9 mouse cellular contexts compared by ENCODE assay signal in the genomic region with DNA sequence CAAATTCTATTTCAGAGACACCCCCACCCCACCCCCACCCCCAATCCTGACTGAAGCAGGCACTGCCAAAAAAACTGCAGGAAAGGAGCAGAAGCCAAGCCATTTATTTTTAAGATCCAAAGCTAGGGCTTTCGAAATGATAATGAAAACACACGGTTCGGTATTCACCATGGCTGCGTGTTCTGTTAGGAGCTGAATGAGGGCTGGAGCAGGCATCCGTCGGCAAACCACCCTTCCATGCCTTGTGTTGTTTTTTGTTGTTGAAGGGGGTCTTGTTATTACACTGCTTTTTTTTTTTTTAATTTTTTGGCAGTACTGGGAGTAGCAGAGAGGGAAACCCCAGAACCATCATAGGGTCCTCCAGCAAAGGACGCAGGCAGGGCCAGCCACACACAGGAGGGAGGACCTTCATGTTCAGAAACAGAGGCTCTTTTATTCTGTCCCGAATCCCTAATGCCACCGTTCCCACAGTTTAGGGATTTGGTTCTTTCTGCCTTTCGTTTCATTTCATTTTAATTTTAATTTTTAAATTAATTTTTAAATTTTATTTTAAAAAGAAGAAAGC. TPM values are rescaled to one million over a fixed set of nuclear protein-coding genes. Genes with fewer than 3 reads are reported as not detected.
DNase-seq lines count a peak whose midpoint lies in the region; ATAC-seq and TF ChIP-seq lines count a peak whose summit lies in the region.
"Had no signal": no experiment of that assay in that cellular context is flagged by ENCODE, and none has a peak within 500 bp of the region (broad histone marks: within the 10 kb centered on the region; RNA-seq: fewer than 3 reads in every experiment).

No protein-coding gene starts in this region.

- H3K4me1 ChIP-seq in forebrain, embryonic 12.5 days, result peaks cover 15% of the 10 kb centered on the region; the same call in 1 of the 2 replicates
- no peaks in the 10 kb centered on the region for H3K4me1 ChIP-seq in forebrain, embryonic 11.5 days (replicated peaks; ENCODE audit: control insufficient read depth, insufficient read depth, low read length)
- peaks cover 67% of the 10 kb centered on the region for H3K4me1 ChIP-seq in lung, adult 2 months (ENCODE audit: control insufficient read depth, insufficient read depth, low read length)
- H3K4me1 ChIP-seq in neural tube, embryonic 14.5 days (ENCODE audit: control insufficient read depth, insufficient read depth, low read length), result peaks cover 60% of the 10 kb centered on the region

- H3K27me3 ChIP-seq in forebrain, embryonic 12.5 days, result peaks cover 47% of the 10 kb centered on the region
- H3K27me3 ChIP-seq in forebrain, embryonic 11.5 days (ENCODE audit: control insufficient read depth, insufficient read depth, low read length), result peaks cover 25% of the 10 kb centered on the region
- H3K27me3 ChIP-seq in neural tube, embryonic 14.5 days (ENCODE audit: control insufficient read depth, insufficient read depth, low read length), result no peaks in the 10 kb centered on the region

- ATAC-seq in forebrain, embryonic 12.5 days (ENCODE audit: low FRiP score), result no peak
- ATAC-seq in forebrain, embryonic 11.5 days (replicated peaks; ENCODE audit: low FRiP score), result no peak
- ATAC-seq in neural tube, embryonic 14.5 days (ENCODE audit: low read depth), result no peak
- no peak for ATAC-seq in erythroblast, adult 5-6 weeks (replicated peaks; ENCODE audit: low FRiP score, poor library complexity, severe bottlenecking)

- peak overlapping the region; percentile 61; the same call in 1 of the 2 replicates for H3K27ac ChIP-seq in forebrain, embryonic 12.5 days
- no peak overlapping the region for H3K27ac ChIP-seq in forebrain, embryonic 11.5 days (ENCODE audit: low read depth, low read length)
- H3K27ac ChIP-seq in neural tube, embryonic 14.5 days (ENCODE audit: low read depth, low read length), result peak overlapping the region; percentile 90

- peaks cover 20% of the 10 kb centered on the region for H3K36me3 ChIP-seq in forebrain, embryonic 12.5 days (replicated peaks)
- no peaks in the 10 kb centered on the region for H3K36me3 ChIP-seq in forebrain, embryonic 11.5 days (ENCODE audit: control insufficient read depth, insufficient read depth, low read length)
- peaks cover 22% of the 10 kb centered on the region for H3K36me3 ChIP-seq in neural tube, embryonic 14.5 days (ENCODE audit: control insufficient read depth, insufficient read depth, low read length)

- H3K9ac ChIP-seq in forebrain, embryonic 12.5 days, result no peak overlapping the region
- no peak overlapping the region for H3K9ac ChIP-seq in forebrain, embryonic 11.5 days (ENCODE audit: low read length)
- H3K9ac ChIP-seq in neural tube, embryonic 14.5 days (replicated peaks; ENCODE audit: low read depth, low read length), result peak overlapping the region; percentile 68

- H3K4me2 ChIP-seq in forebrain, embryonic 12.5 days, result peak overlapping the region; percentile 8; the same call in 1 of the 2 replicates
- no peak overlapping the region for H3K4me2 ChIP-seq in forebrain, embryonic 11.5 days (ENCODE audit: low read depth, low read length, severe bottlenecking)
- peak overlapping the region; percentile 87 for H3K4me2 ChIP-seq in neural tube, embryonic 14.5 days (ENCODE audit: low read depth, low read length)

- H3K4me3 ChIP-seq in forebrain, embryonic 12.5 days (replicated peaks), result no peak overlapping the region
- H3K4me3 ChIP-seq in forebrain, embryonic 11.5 days (ENCODE audit: low read depth, low read length), result no peak overlapping the region
- peak overlapping the region; percentile 7 for H3K4me3 ChIP-seq in lung, adult 2 months (replicated peaks; ENCODE audit: extremely low read depth, low read depth, low read length)
- H3K4me3 ChIP-seq in neural tube, embryonic 14.5 days (ENCODE audit: low read depth, low read length), result peak overlapping the region; percentile 98

- WGBS in forebrain, embryonic 12.5 days, result 72% methylated on average over 10 of the region's 10 CpGs
- WGBS in forebrain, embryonic 11.5 days, result 79% methylated on average over 10 of the region's 10 CpGs
- 40% methylated on average over 10 of the region's 10 CpGs for WGBS in lung, adult 2 months
- 40% methylated on average over 10 of the region's 10 CpGs for WGBS in neural tube, embryonic 14.5 days

- TF ChIP-seq POLR2A in lung, adult 2 months (IDR thresholded peaks at IDR 0.05; ENCODE audit: borderline replicate concordance, extremely low read depth, low read depth, low read length), result no peak

- no peaks in the 10 kb centered on the region for H3K9me3 ChIP-seq in forebrain, embryonic 12.5 days
- no peaks in the 10 kb centered on the region for H3K9me3 ChIP-seq in forebrain, embryonic 11.5 days (ENCODE audit: control insufficient read depth, low read length)
- H3K9me3 ChIP-seq in neural tube, embryonic 14.5 days (ENCODE audit: control insufficient read depth, low read length), result no peaks in the 10 kb centered on the region

- no peak for TF ChIP-seq CTCF in lung, adult 2 months (IDR thresholded peaks at IDR 0.05; ENCODE audit: insufficient read depth, low read length)

- no peak for DNase-seq in forebrain, embryonic 11.5 days (ENCODE audit: low spot score)
- no peak for DNase-seq in lung, adult 2 months
- DNase-seq in lung, adult 18-20 months, result no peak
- peak; percentile 22 for DNase-seq in fibroblast of lung, adult 2 months (ENCODE audit: low read depth)
- DNase-seq in layer of hippocampus, adult 9-10 months (ENCODE audit: low spot score), result no peak
- DNase-seq: heart, postnatal 4 days had no signal

RNA-seq across cellular contexts. Expression of a gene that starts 54.8 kb away (rescaled TPM):
- polyA plus RNA-seq in forebrain, embryonic 12.5 days (2016; fragmentation: Nextera tagmentation; extraction: Ambion mirVana), result 0.53 and 0.74 TPM in 2 replicates
- polyA plus RNA-seq in forebrain, embryonic 11.5 days (2014; fragmentation: Nextera tagmentation; extraction: Ambion mirVana), result 0.31 and 0.51 TPM in 2 replicates
- 2.2 and 2.3 TPM in 2 replicates for polyA plus RNA-seq in lung, adult 2 months (2012; rRNA removed)
- 0.75 and 1.3 TPM in 2 replicates for polyA plus RNA-seq in neural tube, embryonic 14.5 days (2014; fragmentation: Nextera tagmentation; extraction: Ambion mirVana)
- not detected in 2 replicates for total RNA-seq in erythroblast, adult 5-6 weeks (2015; ENCODE audit: low replicate concordance)
- total RNA-seq in erythroblast, adult 5-6 weeks (2017; ENCODE audit: low replicate concordance), result not detected in 2 replicates

Comparison
In these comparisons a context has a peak if more than half of its experiments do, and no peak if none do; other contexts are left out.
1. H3K4me3 ChIP-seq: peak in lung, adult 2 months (single experiment) and neural tube, embryonic 14.5 days (single experiment); none in forebrain, embryonic 12.5 days (single experiment) and forebrain, embryonic 11.5 days (single experiment).